Mouse (Mus musculus) frontal cortex, postnatal 25 days (tissue): ENCODE data around the gene Slc4a10.

ENCODE experiments used
- DNase-seq, 2 experiments: peaks; one replicate each; pipeline ENCODE4 v3.0.0; 2022; ENCODE audit warnings: low spot score in 2 of 2

Slc4a10 gene

GRCm38 (mm10) chr2:62347762-62348161 lies 301.5 kb downstream of the Slc4a10 start:
- no peak for DNase-seq

- DNase-seq, result no peak
Measured at GRCm38 (mm10) chr2:62352035-62352434, 305.8 kb downstream of the Slc4a10 start.

GRCm38 (mm10) chr2:62355766-62356165 lies 309.5 kb downstream of the Slc4a10 start:
- DNase-seq, result no peak

GRCm38 (mm10) chr2:62356606-62357005 lies 310.3 kb downstream of the Slc4a10 start:
- no peak for DNase-seq

- DNase-seq, result no peak
Measured at GRCm38 (mm10) chr2:62357259-62357658, 311.0 kb downstream of the Slc4a10 start.

- DNase-seq, result no peak
Measured at GRCm38 (mm10) chr2:62360872-62361271, 314.6 kb downstream of the Slc4a10 start.

GRCm38 (mm10) chr2:62361514-62361913 lies 315.3 kb downstream of the Slc4a10 start:
- no peak for DNase-seq

- no peak for DNase-seq
Measured at GRCm38 (mm10) chr2:62362211-62362610, 315.9 kb downstream of the Slc4a10 start.

- DNase-seq, result no peak
Measured at GRCm38 (mm10) chr2:62363606-62364005, 317.3 kb downstream of the Slc4a10 start.

GRCm38 (mm10) chr2:62368349-62369053 lies 322.2 kb downstream of the Slc4a10 start:
- DNase-seq, result no peak

GRCm38 (mm10) chr2:62370048-62370447 lies 323.8 kb downstream of the Slc4a10 start:
- DNase-seq, result no peak

- DNase-seq, result no peak
Measured at GRCm38 (mm10) chr2:62373692-62374091, 327.4 kb downstream of the Slc4a10 start.
